ENCODE assay signal across 19 mouse cellular contexts in genomic region chr8:91638256-91638655, GRCm38 (mm10).
DNase-seq lines count a peak whose midpoint lies in the region; ATAC-seq and TF ChIP-seq lines count a peak whose summit lies in the region.
"Had no signal": no experiment of that assay in that cellular context is flagged by ENCODE, and none has a peak within 500 bp of the region (broad histone marks: within the 10 kb centered on the region; RNA-seq: fewer than 3 reads in every experiment).

No protein-coding gene starts in this region.

- peaks cover 2% of the 10 kb centered on the region; the same call in 1 of the 2 replicates for H3K4me1 ChIP-seq in forebrain, embryonic 14.5 days (ENCODE audit: control insufficient read depth, insufficient read depth, low read length)
- no peaks in the 10 kb centered on the region for H3K4me1 ChIP-seq in forebrain, postnatal 0 days (ENCODE audit: insufficient read depth)
- H3K4me1 ChIP-seq in midbrain, embryonic 13.5 days (replicated peaks) = peaks cover 29% of the 10 kb centered on the region
- peaks cover 8% of the 10 kb centered on the region; the same call in 1 of the 2 replicates for H3K4me1 ChIP-seq in midbrain, embryonic 10.5 days

- no peak overlapping the region for H3K4me2 ChIP-seq in forebrain, embryonic 14.5 days (ENCODE audit: low read length)
- no peak overlapping the region for H3K4me2 ChIP-seq in forebrain, postnatal 0 days (ENCODE audit: low read depth)
- H3K4me2 ChIP-seq in midbrain, embryonic 13.5 days (replicated peaks) = no peak overlapping the region
- H3K4me2 ChIP-seq: embryonic facial prominence, embryonic 12.5 days; forebrain, embryonic 13.5 days had no signal

- H3K36me3 ChIP-seq in forebrain, embryonic 14.5 days (ENCODE audit: control insufficient read depth, insufficient read depth, low read length) = no peaks in the 10 kb centered on the region
- H3K36me3 ChIP-seq in forebrain, postnatal 0 days (ENCODE audit: insufficient read depth) = no peaks in the 10 kb centered on the region
- H3K36me3 ChIP-seq in midbrain, embryonic 13.5 days = no peaks in the 10 kb centered on the region
- H3K36me3 ChIP-seq in midbrain, embryonic 10.5 days = peaks cover 7% of the 10 kb centered on the region
- H3K36me3 ChIP-seq: embryonic facial prominence, embryonic 12.5 days had no signal

- H3K9me3 ChIP-seq in forebrain, embryonic 14.5 days (replicated peaks; ENCODE audit: control insufficient read depth, low read length) = no peaks in the 10 kb centered on the region
- H3K9me3 ChIP-seq in forebrain, postnatal 0 days (ENCODE audit: low read length) = no peaks in the 10 kb centered on the region
- no peaks in the 10 kb centered on the region for H3K9me3 ChIP-seq in midbrain, embryonic 13.5 days
- H3K9me3 ChIP-seq in midbrain, embryonic 10.5 days (replicated peaks) = no peaks in the 10 kb centered on the region
- H3K9me3 ChIP-seq: embryonic facial prominence, embryonic 10.5 days; embryonic facial prominence, embryonic 12.5 days; forebrain, embryonic 13.5 days had no signal

- no peak overlapping the region for H3K27ac ChIP-seq in forebrain, embryonic 14.5 days (ENCODE audit: low read depth, low read length)
- H3K27ac ChIP-seq in forebrain, postnatal 0 days (ENCODE audit: low read depth, low read length) = no peak overlapping the region
- H3K27ac ChIP-seq in midbrain, embryonic 13.5 days = no peak overlapping the region
- H3K27ac ChIP-seq in midbrain, embryonic 10.5 days (replicated peaks) = no peak overlapping the region
- H3K27ac ChIP-seq: embryonic facial prominence, embryonic 10.5 days; embryonic facial prominence, embryonic 12.5 days; forebrain, embryonic 13.5 days had no signal

- no peak for ATAC-seq in forebrain, embryonic 14.5 days
- no peak for ATAC-seq in forebrain, postnatal 0 days
- ATAC-seq in midbrain, embryonic 13.5 days = 0 out of 2 replicates have a peak, but pooled peaks have one; percentile 17
- ATAC-seq: CD4-positive, CD25-positive, alpha-beta regulatory T cell, adult 4 months; forebrain, embryonic 13.5 days; forebrain, embryonic 16.5 days had no signal

- DNase-seq in forebrain, embryonic 14.5 days (ENCODE audit: low spot score) = peak; percentile 60
- no peak for DNase-seq in forebrain, postnatal 0 days
- DNase-seq in midbrain, embryonic 10.5 days (ENCODE audit: low spot score) = no peak
- DNase-seq in Muller cell, postnatal 12 days (ENCODE audit: inconsistent ontology term) = peak; percentile 30
- DNase-seq in heart, adult 8-10 months (ENCODE audit: low spot score) = no peak
- DNase-seq: adrenal gland, adult 2 months; adrenal gland, postnatal 10 days; adrenal gland, postnatal 25 days; B cell, adult 2 months; cerebellum, adult 11-12 months; cerebellum, adult 2 months; cerebellum, adult 9-10 months had no signal

- 25% methylated on average over 12 of the region's 12 CpGs for WGBS in forebrain, embryonic 14.5 days
- 29% methylated on average over 12 of the region's 12 CpGs for WGBS in forebrain, postnatal 0 days
- WGBS in midbrain, embryonic 13.5 days = 56% methylated on average over 12 of the region's 12 CpGs
- WGBS in midbrain, embryonic 10.5 days = 89% methylated on average over 12 of the region's 12 CpGs

- no peak overlapping the region for H3K4me3 ChIP-seq in forebrain, embryonic 14.5 days (ENCODE audit: low read depth, low read length)
- no peak overlapping the region for H3K4me3 ChIP-seq in forebrain, postnatal 0 days (ENCODE audit: low read depth, low read length)
- no peak overlapping the region for H3K4me3 ChIP-seq in midbrain, embryonic 13.5 days (replicated peaks)
- no peak overlapping the region for H3K4me3 ChIP-seq in midbrain, embryonic 10.5 days
- H3K4me3 ChIP-seq: embryonic facial prominence, embryonic 10.5 days; embryonic facial prominence, embryonic 12.5 days; forebrain, embryonic 13.5 days had no signal

- H3K27me3 ChIP-seq in forebrain, embryonic 14.5 days (replicated peaks; ENCODE audit: control insufficient read depth, insufficient read depth, low read length) = peaks cover 8% of the 10 kb centered on the region
- no peaks in the 10 kb centered on the region for H3K27me3 ChIP-seq in forebrain, postnatal 0 days (ENCODE audit: insufficient read depth, low read length)
- peaks cover 21% of the 10 kb centered on the region for H3K27me3 ChIP-seq in midbrain, embryonic 13.5 days
- peaks cover 6% of the 10 kb centered on the region; the same call in 1 of the 2 replicates for H3K27me3 ChIP-seq in midbrain, embryonic 10.5 days (ENCODE audit: low read depth, poor library complexity, severe bottlenecking)
- H3K27me3 ChIP-seq: CH12.LX had no signal

- H3K9ac ChIP-seq in forebrain, embryonic 14.5 days (ENCODE audit: low read length) = no peak overlapping the region
- H3K9ac ChIP-seq in forebrain, postnatal 0 days = no peak overlapping the region
- no peak overlapping the region for H3K9ac ChIP-seq in midbrain, embryonic 13.5 days (replicated peaks)
- H3K9ac ChIP-seq: embryonic facial prominence, embryonic 12.5 days; forebrain, embryonic 13.5 days had no signal

- no peak for TF ChIP-seq CTCF in forebrain, postnatal 0 days (IDR thresholded peaks at IDR 0.05; ENCODE audit: low read depth)

Comparison
In these comparisons a context has a peak if more than half of its experiments do, and no peak if none do; other contexts are left out.
1. DNase-seq: peak in forebrain, embryonic 14.5 days (single experiment) and Muller cell, postnatal 12 days (single experiment); none in forebrain, postnatal 0 days (single experiment), midbrain, embryonic 10.5 days (single experiment) and heart, adult 8-10 months (single experiment).